Mouse (Mus musculus) megakaryocyte, embryonic 14.5 days (primary cell): Measurements from ENCODE around the gene Spp1.

Source experiments
- FLI1 ChIP-seq: IDR thresholded peaks from 2 replicates; pipeline ENCODE4 v1.6.1; 2012; ENCODE audit warnings: low read length, inconsistent platforms, mixed read lengths
- GATA1 ChIP-seq: IDR thresholded peaks from 3 replicates; pipeline ENCODE4 v1.6.1; 2012; ENCODE audit warnings: mixed read lengths, low read length, inconsistent platforms, borderline replicate concordance

DNA sequence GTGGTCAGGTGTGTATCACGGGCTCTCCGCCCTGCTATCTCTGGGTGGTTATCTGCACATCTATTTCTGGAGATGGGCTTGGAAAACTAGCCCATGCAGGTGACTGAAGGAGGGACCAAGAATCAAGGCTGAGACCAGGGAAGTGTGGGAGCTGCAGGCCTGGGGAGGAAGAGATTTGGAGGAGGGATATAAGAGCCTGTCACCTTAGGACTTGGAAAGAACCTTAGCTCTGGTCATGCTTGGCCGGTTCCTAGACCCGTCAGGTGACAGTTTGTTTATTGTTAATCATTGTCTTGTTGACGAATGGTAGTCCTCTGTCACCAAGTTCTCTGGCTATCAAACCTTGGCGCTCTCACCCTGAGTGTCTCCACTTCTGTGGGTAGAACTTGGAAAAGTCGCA lies 45.4 kb downstream of the Spp1 start:
- TF ChIP-seq FLI1 (no peak), GATA1 (no peak)
